Mouse (Mus musculus) forebrain, postnatal 0 days (tissue): ENCODE measurements at regions not wholly inside any gene's neighbourhood (a gene's known extent, or its start where the extent isn't known, plus 50 kb on each side); places are given as distances from the start of the nearest gene placed in this dataset.

Experiments used
- ATAC-seq: fragments of 200-750 bp; cut with Nextera tagmentation; 2 replicates; pipeline ENCODE4 v1.8.0; 2017; ENCODE audit warnings: mild to moderate bottlenecking, moderate library complexity
- DNase-seq: peaks from one replicate; pipeline ENCODE4 v3.0.0-alpha.2; 2015
- H3K27ac ChIP-seq: fragments of 300-500 bp; sonication (generic); 2 replicates; pipeline ENCODE4 v1.5.1; 2014; ENCODE audit warnings: low read depth, mild to moderate bottlenecking, antibody characterized with exemption, low read length, moderate library complexity, mixed read lengths
- H3K27me3 ChIP-seq: fragments of 300-500 bp; sonication (generic); 2 replicates; pipeline ENCODE4 v1.6.1; 2014; ENCODE audit warnings: mild to moderate bottlenecking, low read length, mixed read lengths; ENCODE audit not compliant: insufficient read depth
- H3K36me3 ChIP-seq: fragments of 300-500 bp; sonication (generic); 2 replicates; pipeline ENCODE4 v1.6.1; 2014; ENCODE audit warnings: mild to moderate bottlenecking, moderate library complexity; ENCODE audit not compliant: insufficient read depth
- H3K4me1 ChIP-seq: fragments of 300-500 bp; sonication (generic); 2 replicates; pipeline ENCODE4 v1.6.1; 2014; ENCODE audit warnings: antibody characterized with exemption; ENCODE audit not compliant: insufficient read depth
- H3K4me2 ChIP-seq: fragments of 300-500 bp; sonication (generic); 2 replicates; pipeline ENCODE4 v1.6.1; 2014; ENCODE audit warnings: low read depth, mild to moderate bottlenecking, moderate library complexity
- H3K4me3 ChIP-seq: fragments of 300-500 bp; sonication (generic); 2 replicates; pipeline ENCODE4 v1.5.1; 2014; ENCODE audit warnings: low read depth, low read length, mixed read lengths
- H3K9ac ChIP-seq: fragments of 300-500 bp; sonication (generic); 2 replicates; pipeline ENCODE4 v1.6.1; 2014; ENCODE audit warnings: mild to moderate bottlenecking
- H3K9me3 ChIP-seq: fragments of 300-500 bp; sonication (generic); 2 replicates; pipeline ENCODE4 v1.6.1; 2016; ENCODE audit warnings: low read length
- CTCF ChIP-seq: sonication (generic); IDR thresholded peaks from 2 replicates; pipeline ENCODE4 v1.5.1; 2016; ENCODE audit warnings: antibody characterized with exemption, control low read depth, low read depth
- WGBS: fragments of 180-500 bp; shearing (Covaris S2); extraction: QIAGEN DNeasy Blood & Tissue Kit; methylation state at CpG from one replicate; pipeline ENCODE4 v1.1.7; 2014; 5-methylcytosine and 5-hydroxymethylcytosine counted together

DNA sequence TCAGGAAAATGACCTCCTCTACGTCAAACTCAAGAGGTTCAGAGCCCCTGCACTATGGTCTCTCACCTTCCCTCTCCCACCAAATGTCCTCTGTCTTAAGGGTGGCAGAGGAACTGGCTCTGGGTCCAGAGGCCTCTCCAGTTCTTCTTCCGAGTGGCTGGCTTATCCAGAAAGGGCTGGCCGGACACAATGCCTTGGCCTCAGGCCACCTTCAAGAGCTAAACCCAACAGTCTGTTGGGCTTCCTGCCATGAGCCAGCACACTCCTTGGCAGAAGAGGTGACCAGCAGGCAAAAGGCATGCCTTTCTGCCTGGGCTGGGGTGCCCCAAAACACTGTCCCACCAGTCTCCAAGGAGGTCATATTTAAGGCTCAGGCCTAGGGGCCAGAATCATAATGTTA is 385.8 kb downstream of the H2al1j start:
- Histone ChIP-seq H3K4me1 (no peaks in the 10 kb centered on the region), H3K27me3 (no peaks in the 10 kb centered on the region), H3K27ac (no peak overlapping the region), H3K36me3 (no peaks in the 10 kb centered on the region), H3K9me3 (no peaks in the 10 kb centered on the region), H3K9ac (no peak overlapping the region), H3K4me3 (no peak overlapping the region), H3K4me2 (no peak overlapping the region)
- DNase-seq (no peak), ATAC-seq (no peak)
- TF ChIP-seq CTCF, result no peak
- WGBS, result 73% methylated on average over 3 of the region's 3 CpGs

- Histone ChIP-seq H3K36me3 (no peaks in the 10 kb centered on the region), H3K4me3 (no peak overlapping the region), H3K27me3 (no peaks in the 10 kb centered on the region), H3K4me1 (no peaks in the 10 kb centered on the region), H3K4me2 (no peak overlapping the region), H3K9me3 (no peaks in the 10 kb centered on the region), H3K27ac (no peak overlapping the region), H3K9ac (no peak overlapping the region)
- no peak for DNase-seq
- WGBS, result 76% methylated on average over 8 of the region's 8 CpGs
- TF ChIP-seq CTCF, result no peak
- no peak for ATAC-seq
Measured at GRCm38 (mm10) chrX:11716773-11717172, 389.2 kb downstream of the H2al1j start.

DNA sequence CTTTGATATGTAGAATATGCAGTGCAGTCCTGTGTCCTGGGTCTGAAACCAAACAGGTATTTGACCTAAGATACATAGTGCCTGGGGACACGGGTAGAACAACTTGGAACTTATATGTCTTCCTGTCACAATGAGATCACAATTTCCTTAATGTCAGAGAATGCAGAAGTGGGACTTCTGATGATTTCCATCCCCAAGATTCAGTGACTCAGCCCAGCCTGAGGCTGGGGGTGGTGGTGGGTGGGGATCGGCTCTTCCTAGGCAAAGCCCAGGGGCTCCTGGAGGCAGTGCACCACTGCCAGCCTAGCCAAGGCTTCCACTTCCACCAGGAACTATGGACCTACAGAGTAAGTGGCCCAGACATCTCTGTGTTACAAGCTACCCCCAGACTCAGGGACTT is 391.2 kb downstream of the H2al1j start:
- no peak overlapping the region for H3K27ac ChIP-seq
- no peaks in the 10 kb centered on the region for H3K9me3 ChIP-seq
- no peaks in the 10 kb centered on the region for H3K4me1 ChIP-seq
- H3K36me3 ChIP-seq, result no peaks in the 10 kb centered on the region
- no peak for TF ChIP-seq CTCF
- H3K4me2 ChIP-seq, result no peak overlapping the region
- DNase-seq, result no peak
- H3K9ac ChIP-seq, result no peak overlapping the region
- H3K4me3 ChIP-seq, result no peak overlapping the region
- WGBS, result 89% methylated on average over 2 of the region's 2 CpGs
- no peaks in the 10 kb centered on the region for H3K27me3 ChIP-seq
- no peak for ATAC-seq

GRCm38 (mm10) chrX:11720517-11720916 is 392.9 kb downstream of the H2al1j start:
- no peaks in the 10 kb centered on the region for H3K27me3 ChIP-seq
- H3K36me3 ChIP-seq, result no peaks in the 10 kb centered on the region
- no peak for DNase-seq
- H3K4me3 ChIP-seq, result no peak overlapping the region
- 74% methylated on average over 7 of the region's 7 CpGs for WGBS
- H3K4me1 ChIP-seq, result no peaks in the 10 kb centered on the region
- H3K27ac ChIP-seq, result no peak overlapping the region
- H3K9me3 ChIP-seq, result no peaks in the 10 kb centered on the region
- TF ChIP-seq CTCF, result no peak
- H3K9ac ChIP-seq, result no peak overlapping the region
- no peak overlapping the region for H3K4me2 ChIP-seq
- ATAC-seq, result no peak

- TF ChIP-seq CTCF, result no peak
- H3K9me3 ChIP-seq, result no peaks in the 10 kb centered on the region
- H3K4me3 ChIP-seq, result no peak overlapping the region
- 72% methylated on average over 4 of the region's 4 CpGs for WGBS
- no peak for ATAC-seq
- no peak overlapping the region for H3K27ac ChIP-seq
- no peak for DNase-seq
- no peaks in the 10 kb centered on the region for H3K27me3 ChIP-seq
- no peak overlapping the region for H3K9ac ChIP-seq
- H3K36me3 ChIP-seq, result no peaks in the 10 kb centered on the region
- no peak overlapping the region for H3K4me2 ChIP-seq
- H3K4me1 ChIP-seq, result no peaks in the 10 kb centered on the region
Measured at GRCm38 (mm10) chrX:11722730-11723129, 395.1 kb downstream of the H2al1j start.

- no peak for DNase-seq
- 93% methylated on average over 8 of the region's 8 CpGs for WGBS
- no peaks in the 10 kb centered on the region for H3K27me3 ChIP-seq
- no peaks in the 10 kb centered on the region for H3K36me3 ChIP-seq
- no peak overlapping the region for H3K4me3 ChIP-seq
- TF ChIP-seq CTCF, result no peak
- H3K4me1 ChIP-seq, result no peaks in the 10 kb centered on the region
- ATAC-seq, result no peak
- no peaks in the 10 kb centered on the region for H3K9me3 ChIP-seq
- no peak overlapping the region for H3K4me2 ChIP-seq
- no peak overlapping the region for H3K9ac ChIP-seq
- no peak overlapping the region for H3K27ac ChIP-seq
Measured at GRCm38 (mm10) chrX:11724718-11725117, 397.1 kb downstream of the H2al1j start.

- ATAC-seq, result no peak
- no peak for TF ChIP-seq CTCF
- Histone ChIP-seq H3K4me3 (no peak overlapping the region), H3K27ac (no peak overlapping the region), H3K4me1 (no peaks in the 10 kb centered on the region), H3K27me3 (no peaks in the 10 kb centered on the region), H3K36me3 (no peaks in the 10 kb centered on the region), H3K4me2 (no peak overlapping the region), H3K9ac (no peak overlapping the region), H3K9me3 (no peaks in the 10 kb centered on the region)
- DNase-seq, result no peak
- 49% methylated on average over 8 of the region's 8 CpGs for WGBS
Measured at GRCm38 (mm10) chrX:11726524-11727231, 399.1 kb downstream of the H2al1j start.
